Mouse (Mus musculus): ENCODE results near the gene Ywhab. TPM values are rescaled to one million over a fixed set of nuclear protein-coding genes. Genes with fewer than 3 reads are reported as not detected.

The Ywhab gene
- polyA plus RNA-seq (2021; fragmentation: Nextera tagmentation): 602 and 694 TPM in 2 replicates
- long read RNA-seq, experiment 1, transcript Ywhab-201 (6 exons, 3,013 nt): major isoform, 1,016 of 1,189 reads
- long read RNA-seq, experiment 1, partial matches to known transcripts: 139 of 1,189 reads
- long read RNA-seq, experiment 1, other reads (novel, unspliced or antisense): 34 of 1,189 reads
- long read RNA-seq, experiment 2, transcript Ywhab-201 (6 exons, 3,013 nt): major isoform, 2,745 of 2,896 reads
- long read RNA-seq, experiment 2, partial matches to known transcripts: 82 of 2,896 reads
- long read RNA-seq, experiment 2, other reads (novel, unspliced or antisense): 69 of 2,896 reads

DNA sequence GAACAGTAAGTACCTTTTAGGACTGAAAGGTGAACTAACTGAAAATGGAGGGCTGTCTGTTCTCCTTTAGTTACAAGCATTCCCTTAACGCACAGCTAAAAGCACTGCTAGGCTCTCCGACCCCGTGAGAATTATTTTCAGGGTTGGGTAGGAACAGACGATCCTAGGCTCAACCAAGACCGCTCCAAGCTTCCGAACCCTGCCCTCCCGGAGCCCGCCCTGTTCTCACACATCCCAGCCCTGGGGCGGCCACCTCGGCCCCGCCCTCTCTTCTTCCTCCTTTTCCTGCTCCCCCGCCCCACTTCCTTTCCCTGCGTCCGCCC lies at the start of gene Ywhab:
Gene Ywhab, plus strand, starts transcription at position 307 of the 323 bp plus-strand sequence.

DNA sequence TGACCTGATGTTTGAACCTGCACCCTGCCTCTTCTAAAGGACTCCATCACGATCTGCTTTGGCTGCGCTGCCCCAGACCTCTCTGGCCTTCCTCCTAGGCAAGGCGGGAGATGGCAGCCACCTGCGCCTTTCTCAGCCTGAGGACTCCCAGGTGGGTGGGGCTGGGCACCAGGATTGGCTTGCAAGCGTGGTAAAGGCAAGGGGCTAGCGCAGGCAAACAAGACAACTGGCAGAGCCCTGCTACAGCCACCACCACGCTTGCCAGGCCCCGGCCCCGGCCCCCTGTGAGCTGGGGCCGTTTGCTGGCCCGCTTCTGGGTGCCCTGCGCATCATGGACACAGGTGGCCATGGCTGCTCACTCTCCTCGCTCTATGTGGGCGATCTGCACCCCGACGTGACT lies 30.4 kb downstream of the Ywhab start, which contains the start of gene Pabpc1l:
Gene Pabpc1l, plus strand, starts transcription at position 301 of the 400 bp plus-strand sequence.

Other genes with a start within 250 kb of the Ywhab start
- gene Ada, start 244.7 kb upstream of the Ywhab start, polyA plus RNA-seq (2021; fragmentation: Nextera tagmentation): 0.48 and 0.70 TPM in 2 replicates
- gene Ccn5, start 174.1 kb upstream of the Ywhab start, polyA plus RNA-seq (2021; fragmentation: Nextera tagmentation): 0.10 and 0.26 TPM in 2 replicates
- not detected in 2 replicates for gene Kcnk15, start 141.3 kb upstream of the Ywhab start, polyA plus RNA-seq (2021; fragmentation: Nextera tagmentation)
- gene Rims4, start 76.3 kb upstream of the Ywhab start, polyA plus RNA-seq (2021; fragmentation: Nextera tagmentation): 3.2 and 3.4 TPM in 2 replicates
- not detected in 2 replicates for gene Pabpc1l, start 30.5 kb downstream of the Ywhab start, polyA plus RNA-seq (2021; fragmentation: Nextera tagmentation)
- gene Stk4, start 75.4 kb downstream of the Ywhab start, polyA plus RNA-seq (2021; fragmentation: Nextera tagmentation): 18.7 and 21.7 TPM in 2 replicates
- gene Tomm34, start 76.2 kb downstream of the Ywhab start, polyA plus RNA-seq (2021; fragmentation: Nextera tagmentation): 139 and 143 TPM in 2 replicates
- 4.2 and 5.7 TPM in 2 replicates for gene Kcns1, start 176.2 kb downstream of the Ywhab start, polyA plus RNA-seq (2021; fragmentation: Nextera tagmentation)
- not detected in 2 replicates for gene Wfdc5, start 187.8 kb downstream of the Ywhab start, polyA plus RNA-seq (2021; fragmentation: Nextera tagmentation)
- gene Wfdc12, start 195.6 kb downstream of the Ywhab start, polyA plus RNA-seq (2021; fragmentation: Nextera tagmentation): not detected in 2 replicates
- not detected in 2 replicates for gene Wfdc15a, start 205.2 kb downstream of the Ywhab start, polyA plus RNA-seq (2021; fragmentation: Nextera tagmentation)
- gene Wfdc15b, start 226.7 kb downstream of the Ywhab start, polyA plus RNA-seq (2021; fragmentation: Nextera tagmentation): not detected in 2 replicates
- gene Svs2, start 243.5 kb downstream of the Ywhab start, polyA plus RNA-seq (2021; fragmentation: Nextera tagmentation): not detected in 2 replicates